Mouse (Mus musculus) intestine, postnatal 0 days (tissue): ENCODE data around the gene Nucb1. TPM values are rescaled to one million over a fixed set of nuclear protein-coding genes. Genes with fewer than 3 reads are reported as not detected.

Experiments used
- ATAC-seq: fragments of 200-750 bp; cut with Nextera tagmentation; 2 replicates; pipeline ENCODE4 v1.8.0; 2017; ENCODE audit warnings: mild to moderate bottlenecking, moderate TSS enrichment, moderate library complexity
- H3K27ac ChIP-seq: fragments of 300-500 bp; sonication (generic); 2 replicates; pipeline ENCODE4 v1.5.1; 2014; ENCODE audit warnings: mild to moderate bottlenecking, low read depth, low read length, moderate library complexity
- H3K27me3 ChIP-seq: fragments of 300-500 bp; sonication (generic); replicated peaks from 2 replicates; pipeline ENCODE4 v1.6.1; 2014; ENCODE audit warnings: low read length, mixed read lengths; ENCODE audit not compliant: control insufficient read depth, insufficient read depth
- H3K36me3 ChIP-seq: fragments of 300-500 bp; sonication (generic); 2 replicates; pipeline ENCODE4 v1.6.1; 2014; ENCODE audit warnings: mild to moderate bottlenecking, moderate library complexity; ENCODE audit not compliant: control insufficient read depth, insufficient read depth
- H3K4me1 ChIP-seq: fragments of 300-500 bp; sonication (generic); replicated peaks from 2 replicates; pipeline ENCODE4 v1.6.1; 2014; ENCODE audit warnings: antibody characterized with exemption, low read length, mixed read lengths; ENCODE audit not compliant: control insufficient read depth, insufficient read depth
- H3K4me2 ChIP-seq: fragments of 300-500 bp; sonication (generic); replicated peaks from 2 replicates; pipeline ENCODE4 v1.6.1; 2014; ENCODE audit warnings: low read depth, mild to moderate bottlenecking, moderate library complexity
- H3K4me3 ChIP-seq: fragments of 300-500 bp; sonication (generic); 2 replicates; pipeline ENCODE4 v1.5.1; 2014; ENCODE audit warnings: low read depth, low read length
- H3K9ac ChIP-seq: fragments of 300-500 bp; sonication (generic); 2 replicates; pipeline ENCODE4 v1.6.1; 2014; ENCODE audit warnings: mild to moderate bottlenecking, low read depth, low read length
- H3K9me3 ChIP-seq: fragments of 300-500 bp; sonication (generic); 2 replicates; pipeline ENCODE4 v1.6.1; 2016; ENCODE audit warnings: mixed run types; ENCODE audit not compliant: control insufficient read depth
- CTCF ChIP-seq: sonication (generic); IDR thresholded peaks from 2 replicates; pipeline ENCODE4 v1.5.1; 2016; ENCODE audit warnings: low read depth, mild to moderate bottlenecking, control low read depth, antibody characterized with exemption, moderate library complexity
- WGBS: fragments of 180-500 bp; shearing (Covaris S2); extraction: QIAGEN DNeasy Blood & Tissue Kit; methylation state at CpG from one replicate; pipeline ENCODE4 v1.1.7; 2014; 5-methylcytosine and 5-hydroxymethylcytosine counted together
- polyA plus RNA-seq: library from polyadenylated mRNA; unstranded; fragments of >200 nt; fragmentation: Nextera tagmentation; extraction: Ambion mirVana; gene quantifications from 2 replicates; pipeline ENCODE4 v1.2.1, GENCODE M21; 2015

Nucb1 gene
- polyA plus RNA-seq, 1 experiment from 2014 or later: 199 TPM

- Histone ChIP-seq H3K4me3 (no peak overlapping the region), H3K36me3 (no peaks in the 10 kb centered on the region), H3K9me3 (no peaks in the 10 kb centered on the region), H3K27me3 (no peaks in the 10 kb centered on the region), H3K9ac (no peak overlapping the region), H3K4me1 (no peaks in the 10 kb centered on the region), H3K4me2 (no peak overlapping the region), H3K27ac (no peak overlapping the region)
- TF ChIP-seq CTCF: no peak
- no peak for ATAC-seq
- 80% methylated on average over 8 of the region's 8 CpGs for WGBS
Measured at GRCm38 (mm10) chr7:45551512-45551883, 41.3 kb upstream of the Nucb1 start.

GRCm38 (mm10) chr7:45550821-45551511, 40.8 kb upstream of the Nucb1 start:
- Histone ChIP-seq H3K9me3 (no peaks in the 10 kb centered on the region), H3K27ac (no peak overlapping the region), H3K27me3 (no peaks in the 10 kb centered on the region), H3K9ac (no peak overlapping the region), H3K4me1 (no peaks in the 10 kb centered on the region), H3K36me3 (no peaks in the 10 kb centered on the region), H3K4me3 (no peak overlapping the region), H3K4me2 (no peak overlapping the region)
- 72% methylated on average over 11 of the region's 11 CpGs for WGBS
- no peak for ATAC-seq
- TF ChIP-seq CTCF: no peak

- Histone ChIP-seq H3K27me3 (no peaks in the 10 kb centered on the region), H3K4me3 (no peak overlapping the region)
- WGBS: 89% methylated on average over 16 of the region's 16 CpGs
Measured at GRCm38 (mm10) chr7:45549641-45550436, 39.6 kb upstream of the Nucb1 start.

GRCm38 (mm10) chr7:45544525-45544924, 34.3 kb upstream of the Nucb1 start:
- H3K9me3 ChIP-seq: no peaks in the 10 kb centered on the region
- no peaks in the 10 kb centered on the region for H3K36me3 ChIP-seq
- 97% methylated on average over 1 of the region's 1 CpGs for WGBS
- peak; percentile 32 for TF ChIP-seq CTCF
- no peak overlapping the region for H3K27ac ChIP-seq
- ATAC-seq: no peak
- H3K4me2 ChIP-seq: no peak overlapping the region
- no peaks in the 10 kb centered on the region for H3K4me1 ChIP-seq
- no peak overlapping the region for H3K9ac ChIP-seq
- no peaks in the 10 kb centered on the region for H3K27me3 ChIP-seq
- H3K4me3 ChIP-seq: no peak overlapping the region

More at GRCm38 (mm10) chr7:45549641-45550436, 39.6 kb upstream of the Nucb1 start:
- ATAC-seq: no peak
- Histone ChIP-seq H3K4me1 (no peaks in the 10 kb centered on the region), H3K4me2 (no peak overlapping the region), H3K9me3 (no peaks in the 10 kb centered on the region), H3K27ac (no peak overlapping the region), H3K9ac (no peak overlapping the region; the same call in 1 of the 2 replicates), H3K36me3 (no peaks in the 10 kb centered on the region)
- TF ChIP-seq CTCF: no peak

- Histone ChIP-seq H3K9me3 (no peaks in the 10 kb centered on the region), H3K36me3 (no peaks in the 10 kb centered on the region), H3K9ac (no peak overlapping the region), H3K4me3 (no peak overlapping the region), H3K27ac (no peak overlapping the region), H3K27me3 (no peaks in the 10 kb centered on the region), H3K4me1 (no peaks in the 10 kb centered on the region), H3K4me2 (no peak overlapping the region)
- no peak for ATAC-seq
- 68% methylated on average over 2 of the region's 2 CpGs for WGBS
- no peak for TF ChIP-seq CTCF
Measured at GRCm38 (mm10) chr7:45540213-45540612, 30.0 kb upstream of the Nucb1 start.

- no peaks in the 10 kb centered on the region for H3K27me3 ChIP-seq
- ATAC-seq: peak; percentile 3; the same call in 1 of the 2 replicates
- no peak overlapping the region for H3K9ac ChIP-seq
- peak overlapping the region; percentile 88; the same call in 1 of the 2 replicates for H3K4me2 ChIP-seq
- no peaks in the 10 kb centered on the region for H3K4me1 ChIP-seq
- no peaks in the 10 kb centered on the region for H3K36me3 ChIP-seq
- 76% methylated on average over 3 of the region's 3 CpGs for WGBS
- H3K27ac ChIP-seq: no peak overlapping the region
- no peaks in the 10 kb centered on the region for H3K9me3 ChIP-seq
- TF ChIP-seq CTCF: no peak
- H3K4me3 ChIP-seq: no peak overlapping the region
Measured at GRCm38 (mm10) chr7:45539095-45539494, 28.9 kb upstream of the Nucb1 start.
